Mouse (Mus musculus): ENCODE results near the gene Ift172.
"Not testable (repeated sequence)": the region's sequence is repeated elsewhere in the genome, so short reads cannot be mapped to it uniquely, and the experiment has no call there.

The Ift172 gene

GRCm38 (mm10) chr5:31218294-31218693 lies 72.6 kb downstream of the Ift172 start:
- no peak for DNase-seq (ENCODE audit: low spot score in 2 of 2)

GRCm38 (mm10) chr5:31216554-31216953 lies 74.4 kb downstream of the Ift172 start:
- DNase-seq (ENCODE audit: low spot score in 2 of 2) = not testable (repeated sequence)

GRCm38 (mm10) chr5:31204421-31204820 lies 86.5 kb downstream of the Ift172 start:
- no peak for DNase-seq (ENCODE audit: low spot score in 2 of 2)

- DNase-seq (ENCODE audit: low spot score in 2 of 2) = no peak
These were observed 87.0 kb downstream of the Ift172 start for GRCm38 (mm10) chr5:31203866-31204265.
